Mouse (Mus musculus): ENCODE data around the gene Olfr502.
"Not testable (repeated sequence)": the region's sequence is repeated elsewhere in the genome, so short reads cannot be mapped to it uniquely, and the experiment has no call there.

Olfr502 gene

GRCm38 (mm10) chr7:108524965-108525364, at the start of gene Olfr502:
Olfr502 (minus strand) TSS chr7:108525065.
- DNase-seq = no peak

- no peak for DNase-seq
These were observed 40.8 kb upstream of the Olfr502 start, which contains the start of gene Olfr504 for GRCm38 (mm10) chr7:108565693-108566092. Olfr504 (minus strand) TSS chr7:108565793.

- not testable (repeated sequence) for DNase-seq
These were observed 19.4 kb upstream of the Olfr502 start, which contains the start of gene Olfr503 for GRCm38 (mm10) chr7:108544227-108544626. Olfr503 (plus strand) TSS chr7:108544527.

GRCm38 (mm10) chr7:108542416-108542815, 17.6 kb upstream of the Olfr502 start:
- DNase-seq = no peak

Data from thymus, postnatal 14 days (tissue).